Mouse (Mus musculus): ENCODE measurements around the gene Ctrl. TPM values are rescaled to one million over a fixed set of nuclear protein-coding genes. Genes with fewer than 3 reads are reported as not detected.

Gene Ctrl
- polyA plus RNA-seq, 1 experiment from 2014 or later: 0.22 TPM

GRCm38 (mm10) chr8:105969367-105969766, 35.7 kb upstream of the Ctrl start:
- TF ChIP-seq EP300 (optimal IDR thresholded peaks at IDR 0.05) (no peak), CTCF (IDR thresholded peaks at IDR 0.05; ENCODE audit: low read depth) (no peak)
- DNase-seq (ENCODE audit: low spot score) (no peak), ATAC-seq (ENCODE audit: low FRiP score, low TSS enrichment) (no peak)
- H3K36me3 ChIP-seq (ENCODE audit: control insufficient read depth, insufficient read depth, low read length): no peaks in the 10 kb centered on the region
- WGBS: 69% methylated on average over 1 of the region's 1 CpGs
- H3K4me1 ChIP-seq (replicated peaks; ENCODE audit: control insufficient read depth, insufficient read depth): no peaks in the 10 kb centered on the region; the same call in 1 of the 2 replicates
- no peak overlapping the region for H3K4me3 ChIP-seq (ENCODE audit: low read depth, low read length)
- H3K27me3 ChIP-seq (ENCODE audit: control insufficient read depth, insufficient read depth, low read length): no peaks in the 10 kb centered on the region
- H3K9me3 ChIP-seq (ENCODE audit: control insufficient read depth, low read length): no peaks in the 10 kb centered on the region
- no peak overlapping the region for H3K27ac ChIP-seq (replicated peaks)
- no peak overlapping the region for H3K9ac ChIP-seq (ENCODE audit: low read length)
- H3K4me2 ChIP-seq (replicated peaks; ENCODE audit: low read depth): no peak overlapping the region

DNA sequence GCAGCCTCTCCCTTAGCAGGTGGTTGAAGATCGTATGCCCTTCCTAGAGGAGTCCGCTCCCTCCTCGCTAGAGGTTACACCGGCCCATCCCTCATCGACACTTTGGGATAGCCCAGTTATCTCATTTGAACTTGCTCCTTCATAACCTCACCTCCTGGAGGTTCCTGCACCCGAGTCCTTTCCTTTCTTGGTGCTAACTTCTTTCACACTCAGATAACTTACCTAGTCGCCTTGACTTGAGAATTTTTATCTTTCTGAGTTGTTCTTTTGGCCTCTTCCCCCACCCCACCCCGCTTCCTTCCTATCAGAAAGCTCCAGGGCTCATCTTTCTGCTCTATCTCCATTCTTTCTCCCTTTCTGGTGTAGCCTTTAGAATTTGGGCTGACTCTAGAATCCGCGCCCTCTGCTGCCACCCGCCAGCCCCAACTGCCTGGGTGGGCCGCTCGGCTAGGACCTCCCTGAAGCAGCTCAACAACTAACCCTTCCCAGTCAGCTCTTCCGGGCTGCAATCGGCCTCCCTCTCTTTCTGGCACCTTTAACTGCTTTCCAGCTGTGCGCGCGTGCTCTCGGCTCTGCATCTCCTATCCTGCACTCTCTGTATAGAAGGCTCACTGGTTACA, 33.1 kb upstream of the Ctrl start:
- peak overlapping the region; percentile 81 for H3K27ac ChIP-seq (replicated peaks)
- peak overlapping the region; percentile 68 for H3K4me2 ChIP-seq (replicated peaks; ENCODE audit: low read depth)
- ATAC-seq (ENCODE audit: low FRiP score, low TSS enrichment) (peak; percentile 36; the same call in 1 of the 2 replicates), DNase-seq (ENCODE audit: low spot score) (peak; percentile 38)
- peaks cover 2% of the 10 kb centered on the region; the same call in 1 of the 2 replicates for H3K4me1 ChIP-seq (replicated peaks; ENCODE audit: control insufficient read depth, insufficient read depth)
- peak; percentile 22; the same call in 1 of the 2 replicates for TF ChIP-seq CTCF (IDR thresholded peaks at IDR 0.05; ENCODE audit: low read depth)
- no peak for TF ChIP-seq EP300 (optimal IDR thresholded peaks at IDR 0.05)
- no peaks in the 10 kb centered on the region for H3K36me3 ChIP-seq (ENCODE audit: control insufficient read depth, insufficient read depth, low read length)
- no peaks in the 10 kb centered on the region for H3K9me3 ChIP-seq (ENCODE audit: control insufficient read depth, low read length)
- H3K4me3 ChIP-seq (ENCODE audit: low read depth, low read length): peak overlapping the region; percentile 67
- no peaks in the 10 kb centered on the region for H3K27me3 ChIP-seq (ENCODE audit: control insufficient read depth, insufficient read depth, low read length)
- peak overlapping the region; percentile 8; the same call in 1 of the 2 replicates for H3K9ac ChIP-seq (ENCODE audit: low read length)
- WGBS: 12% methylated on average over 19 of the region's 19 CpGs

DNA sequence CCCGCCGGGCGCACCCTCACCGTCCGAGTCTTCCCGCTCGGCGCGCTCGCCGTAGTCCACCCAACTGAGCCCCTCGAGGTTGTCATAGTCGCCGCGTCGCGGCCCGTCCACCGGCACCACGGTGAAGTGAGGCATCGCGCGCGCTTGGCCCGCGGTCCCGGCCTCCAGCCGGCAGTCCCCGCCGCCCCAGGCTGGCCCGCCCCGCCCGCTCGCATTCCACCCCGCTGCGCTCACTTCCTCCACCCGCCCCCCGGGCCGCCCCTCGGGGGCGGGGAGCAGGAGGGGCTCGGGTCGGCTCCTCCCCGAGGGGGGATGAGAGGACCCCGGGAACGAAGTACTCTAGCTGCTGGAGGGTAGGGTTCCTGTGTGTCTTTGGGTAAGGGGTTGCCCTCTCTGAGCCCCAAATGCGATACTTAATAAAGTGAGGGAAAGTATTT, 32.3 kb upstream of the Ctrl start, which contains the start of gene Slc12a4:
TSS of gene Slc12a4 (minus strand) at position 193 of the 437 bp plus-strand sequence.
- Histone ChIP-seq H3K4me3 (ENCODE audit: low read depth, low read length) (peak within 1 kb of the TSS; percentile 67), H3K27ac (replicated peaks) (peak within 1 kb of the TSS; percentile 96), H3K4me1 (replicated peaks; ENCODE audit: control insufficient read depth, insufficient read depth) (peaks cover 2% of the 10 kb centered on the region; the same call in 1 of the 2 replicates), H3K9ac (ENCODE audit: low read length) (peak within 1 kb of the TSS; percentile 78), H3K36me3 (ENCODE audit: control insufficient read depth, insufficient read depth, low read length) (no peaks in the 10 kb centered on the region), H3K9me3 (ENCODE audit: control insufficient read depth, low read length) (no peaks in the 10 kb centered on the region), H3K4me2 (replicated peaks; ENCODE audit: low read depth) (peak within 1 kb of the TSS; percentile 68), H3K27me3 (ENCODE audit: control insufficient read depth, insufficient read depth, low read length) (no peaks in the 10 kb centered on the region)
- under 1% methylated on average over 41 of the region's 47 CpGs for WGBS
- peak; percentile 89 for ATAC-seq (ENCODE audit: low FRiP score, low TSS enrichment)
- TF ChIP-seq EP300 (optimal IDR thresholded peaks at IDR 0.05): no peak
- no peak for TF ChIP-seq CTCF (IDR thresholded peaks at IDR 0.05; ENCODE audit: low read depth)
- peak; percentile 80 for DNase-seq (ENCODE audit: low spot score)

GRCm38 (mm10) chr8:105965266-105965904, 31.7 kb upstream of the Ctrl start:
- no peaks in the 10 kb centered on the region for H3K27me3 ChIP-seq (ENCODE audit: control insufficient read depth, insufficient read depth, low read length)
- peak; percentile 58 for DNase-seq (ENCODE audit: low spot score)
- peaks cover 2% of the 10 kb centered on the region; the same call in 1 of the 2 replicates for H3K4me1 ChIP-seq (replicated peaks; ENCODE audit: control insufficient read depth, insufficient read depth)
- peak overlapping the region; percentile 96 for H3K27ac ChIP-seq (replicated peaks)
- ATAC-seq (ENCODE audit: low FRiP score, low TSS enrichment): peak; percentile 62
- TF ChIP-seq CTCF (IDR thresholded peaks at IDR 0.05; ENCODE audit: low read depth) (no peak), EP300 (optimal IDR thresholded peaks at IDR 0.05) (no peak)
- no peaks in the 10 kb centered on the region for H3K36me3 ChIP-seq (ENCODE audit: control insufficient read depth, insufficient read depth, low read length)
- H3K9me3 ChIP-seq (ENCODE audit: control insufficient read depth, low read length): no peaks in the 10 kb centered on the region
- peak overlapping the region; percentile 67 for H3K4me3 ChIP-seq (ENCODE audit: low read depth, low read length)
- peak overlapping the region; percentile 78 for H3K9ac ChIP-seq (ENCODE audit: low read length)
- H3K4me2 ChIP-seq (replicated peaks; ENCODE audit: low read depth): peak overlapping the region; percentile 68
- WGBS: 3% methylated on average over 40 of the region's 40 CpGs

DNA sequence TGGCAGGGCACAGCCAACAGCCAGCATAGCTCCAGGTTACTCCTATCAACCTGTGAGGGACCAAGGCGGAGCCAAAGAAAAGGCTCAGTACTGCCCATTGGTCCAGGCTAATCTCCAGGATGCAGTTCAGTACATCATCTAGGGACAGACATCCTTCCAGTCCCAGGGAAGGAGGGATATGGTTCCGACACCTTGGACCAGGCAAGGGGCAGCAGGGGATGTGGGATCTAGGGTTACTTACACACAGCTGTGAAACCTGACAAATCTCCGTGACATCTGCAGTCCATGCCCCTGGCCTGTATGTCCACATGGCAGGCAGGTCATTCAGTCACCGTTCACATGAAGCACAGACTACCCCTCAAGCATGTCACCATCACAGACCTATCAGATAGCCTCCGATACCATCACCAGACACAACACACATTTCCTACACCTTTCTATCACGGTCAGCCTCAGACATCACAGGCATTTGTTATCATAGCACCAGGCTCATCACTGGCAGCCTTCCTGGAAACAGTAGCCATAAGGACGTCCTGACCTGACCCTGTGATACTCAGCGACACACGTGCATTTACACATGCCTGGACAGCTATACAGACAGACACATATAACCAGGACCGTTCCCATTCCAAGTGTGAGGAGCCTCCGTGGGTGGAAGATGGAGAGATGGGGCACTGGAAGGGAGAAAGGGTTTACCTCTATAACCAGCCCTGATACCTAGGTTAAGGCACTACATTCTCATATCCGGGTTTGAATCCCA, 31.0 kb upstream of the Ctrl start:
- 42% methylated on average over 12 of the region's 12 CpGs for WGBS
- Histone ChIP-seq H3K4me2 (replicated peaks; ENCODE audit: low read depth) (peak overlapping the region; percentile 68), H3K27ac (replicated peaks) (no peak overlapping the region), H3K36me3 (ENCODE audit: control insufficient read depth, insufficient read depth, low read length) (no peaks in the 10 kb centered on the region), H3K27me3 (ENCODE audit: control insufficient read depth, insufficient read depth, low read length) (no peaks in the 10 kb centered on the region), H3K4me1 (replicated peaks; ENCODE audit: control insufficient read depth, insufficient read depth) (peaks cover 2% of the 10 kb centered on the region; the same call in 1 of the 2 replicates), H3K9me3 (ENCODE audit: control insufficient read depth, low read length) (no peaks in the 10 kb centered on the region), H3K9ac (ENCODE audit: low read length) (peak overlapping the region; percentile 78), H3K4me3 (ENCODE audit: low read depth, low read length) (peak overlapping the region; percentile 67)
- peak; percentile 12 for DNase-seq (ENCODE audit: low spot score)
- TF ChIP-seq CTCF (IDR thresholded peaks at IDR 0.05; ENCODE audit: low read depth): no peak
- no peak for TF ChIP-seq EP300 (optimal IDR thresholded peaks at IDR 0.05)
- ATAC-seq (ENCODE audit: low FRiP score, low TSS enrichment): no peak

Data from stomach, postnatal 0 days (tissue).